Mouse (Mus musculus) lung, adult 2 months (tissue): ENCODE measurements around the gene Gm11037.

Experiments
- CTCF ChIP-seq: fragments of 200-500 bp; IDR thresholded peaks from 2 replicates; pipeline ENCODE4 v1.5.1; 2011; ENCODE audit warnings: mild to moderate bottlenecking, low read length, control low read depth; ENCODE audit not compliant: insufficient read depth
- POLR2A ChIP-seq: fragments of 200-500 bp; IDR thresholded peaks from 2 replicates; pipeline ENCODE4 v1.6.1; 2011; ENCODE audit warnings: low read depth, mild to moderate bottlenecking, control low read depth, low read length, borderline replicate concordance; ENCODE audit errors: extremely low read depth

DNA sequence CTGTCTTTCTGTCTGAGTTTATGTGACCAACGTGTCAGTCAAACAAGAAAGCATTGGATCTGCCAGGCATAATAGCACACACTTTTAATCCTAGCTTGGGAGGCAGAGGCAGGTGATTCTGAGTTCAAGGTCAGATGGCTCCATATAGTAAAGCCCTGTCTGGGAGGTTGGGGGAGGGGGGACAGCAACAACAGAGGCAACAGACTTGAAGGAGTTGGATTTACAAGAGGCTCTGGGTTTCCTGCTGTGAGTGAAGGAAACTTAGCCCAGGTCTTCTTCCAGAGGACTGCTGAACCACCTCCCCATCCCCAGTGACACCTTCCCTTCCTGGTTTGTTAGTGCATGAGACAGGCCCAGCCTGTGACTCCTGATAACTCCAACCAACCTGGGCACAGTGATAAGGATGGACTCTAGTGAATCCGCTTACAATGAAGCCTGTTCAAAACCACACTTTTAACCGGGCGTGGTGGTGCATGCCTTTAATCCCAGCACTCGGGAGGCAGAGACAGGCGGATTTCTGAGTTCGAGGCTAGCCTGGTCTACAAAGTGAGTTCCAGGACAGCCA, 19.0 kb downstream of the Gm11037 start:
- TF ChIP-seq CTCF (no peak), POLR2A (no peak)
